ENCODE assay signal across 7 mouse cellular contexts in genomic region chrX:75415936-75416785, GRCm38 (mm10). TPM values are rescaled to one million over a fixed set of nuclear protein-coding genes. Genes with fewer than 3 reads are reported as not detected.
DNase-seq lines count a peak whose midpoint lies in the region; ATAC-seq lines count a peak whose summit lies in the region.

Gene Cmc4 (minus strand): TSS chrX:75416584.
Gene Mtcp1 (minus strand): TSS chrX:75416588.
Gene Brcc3 (plus strand): TSS chrX:75416628.

- peak within 1 kb of the TSS; percentile 47 for H3K4me2 ChIP-seq in intestine, embryonic 16.5 days (ENCODE audit: low read depth, low read length)
- H3K4me2 ChIP-seq in midbrain, embryonic 11.5 days, result peak within 1 kb of the TSS; percentile 42

- H3K27ac ChIP-seq in intestine, embryonic 16.5 days (ENCODE audit: low read length), result peak within 1 kb of the TSS; percentile 87
- H3K27ac ChIP-seq in midbrain, embryonic 11.5 days (ENCODE audit: low read depth, low read length), result peak within 1 kb of the TSS; percentile 82

- no peaks in the 10 kb centered on the region for H3K9me3 ChIP-seq in intestine, embryonic 16.5 days (ENCODE audit: control insufficient read depth, low read length)
- H3K9me3 ChIP-seq in midbrain, embryonic 11.5 days (ENCODE audit: control insufficient read depth, low read length), result no peaks in the 10 kb centered on the region

- ATAC-seq in intestine, embryonic 16.5 days, result peak; percentile 100
- ATAC-seq in midbrain, embryonic 11.5 days (ENCODE audit: low FRiP score), result peak; percentile 100

- WGBS in intestine, embryonic 16.5 days, result 15% methylated on average over 52 of the region's 52 CpGs
- 13% methylated on average over 52 of the region's 52 CpGs for WGBS in midbrain, embryonic 11.5 days

- H3K4me1 ChIP-seq in intestine, embryonic 16.5 days (ENCODE audit: control insufficient read depth, insufficient read depth, low read length), result no peaks in the 10 kb centered on the region
- no peaks in the 10 kb centered on the region for H3K4me1 ChIP-seq in midbrain, embryonic 11.5 days (ENCODE audit: control insufficient read depth, insufficient read depth, low read length)

- no peaks in the 10 kb centered on the region for H3K27me3 ChIP-seq in intestine, embryonic 16.5 days (replicated peaks; ENCODE audit: control insufficient read depth, insufficient read depth, low read length)
- H3K27me3 ChIP-seq in midbrain, embryonic 11.5 days (ENCODE audit: control insufficient read depth, insufficient read depth, low read length), result no peaks in the 10 kb centered on the region

- peak within 1 kb of the TSS; percentile 57 for H3K4me3 ChIP-seq in intestine, embryonic 16.5 days (ENCODE audit: low read length)
- H3K4me3 ChIP-seq in midbrain, embryonic 11.5 days (ENCODE audit: low read depth, low read length), result peak within 1 kb of the TSS; percentile 46

- no peaks in the 10 kb centered on the region for H3K36me3 ChIP-seq in intestine, embryonic 16.5 days (ENCODE audit: control insufficient read depth, insufficient read depth, low read length)
- H3K36me3 ChIP-seq in midbrain, embryonic 11.5 days (ENCODE audit: control insufficient read depth, insufficient read depth, low read length), result no peaks in the 10 kb centered on the region

- H3K9ac ChIP-seq in intestine, embryonic 16.5 days (ENCODE audit: low read depth, low read length), result peak within 1 kb of the TSS; percentile 70
- peak within 1 kb of the TSS; percentile 70 for H3K9ac ChIP-seq in midbrain, embryonic 11.5 days (ENCODE audit: low read length)

- DNase-seq in adrenal gland, adult 2 months, result peak; percentile 94
- DNase-seq in embryo, embryonic 11.5 days (ENCODE audit: low read depth, low spot score), result peak; percentile 78
- DNase-seq in gastrocnemius, postnatal 36 days, result peak; percentile 72 to 77
- DNase-seq in left cerebral cortex, postnatal 36 days (ENCODE audit: low spot score in 2 of 2), result peak; percentile 84 to 86
- DNase-seq in midbrain, embryonic 11.5 days (ENCODE audit: low spot score, missing footprints), result peak; percentile 98
- DNase-seq in skeletal muscle tissue, adult 2 months (ENCODE audit: low read depth, low spot score), result peak; percentile 81

- intact Hi-C loops in gastrocnemius, postnatal 36 days (cut with DNase I), result no loop called here
- intact Hi-C loops in left cerebral cortex, postnatal 36 days (cut with DNase I), result no loop called here

RNA-seq across cellular contexts. Expression of gene Cmc4, which starts in this region (rescaled TPM):
- 1 to 10 TPM; 8.7 to 9.1 TPM for total RNA-seq in adrenal gland, adult 2 months (2021)
- polyA plus RNA-seq in adrenal gland, adult 2 months (2012; rRNA removed), result 3.0 and 3.6 TPM in 2 replicates
- total RNA-seq in gastrocnemius, postnatal 36 days (2021), result 1 to 10 TPM; 5.3 to 6.1 TPM
- 16.2 and 19.7 TPM in 2 replicates for polyA plus RNA-seq in intestine, embryonic 16.5 days (2015; fragmentation: Nextera tagmentation; extraction: Ambion mirVana)
- 10 to 100 TPM; 11.1 to 12.7 TPM for total RNA-seq in left cerebral cortex, postnatal 36 days (2021)
- polyA plus RNA-seq in midbrain, embryonic 11.5 days (2014; fragmentation: Nextera tagmentation; extraction: Ambion mirVana), result 25.6 and 26.1 TPM in 2 replicates

RNA-seq across cellular contexts. Expression of gene Mtcp1, which starts in this region (rescaled TPM):
- total RNA-seq in adrenal gland, adult 2 months (2021), result 1 to 10 TPM; 6.3 to 9.3 TPM
- polyA plus RNA-seq in adrenal gland, adult 2 months (2012; rRNA removed), result 3.6 and 3.7 TPM in 2 replicates
- total RNA-seq in gastrocnemius, postnatal 36 days (2021), result 1 to 10 TPM; 1.5 to 3.2 TPM
- 7.1 and 7.7 TPM in 2 replicates for polyA plus RNA-seq in intestine, embryonic 16.5 days (2015; fragmentation: Nextera tagmentation; extraction: Ambion mirVana)
- 10 to 100 TPM in 1 of 2 experiments, 1 to 10 TPM in 1; 4.8 to 12.0 TPM for total RNA-seq in left cerebral cortex, postnatal 36 days (2021)
- polyA plus RNA-seq in midbrain, embryonic 11.5 days (2014; fragmentation: Nextera tagmentation; extraction: Ambion mirVana), result 8.1 and 10.5 TPM in 2 replicates

RNA-seq across cellular contexts. Expression of gene Brcc3, which starts in this region (rescaled TPM):
- total RNA-seq in adrenal gland, adult 2 months (2021), result 10 to 100 TPM; 33.6 to 46.1 TPM
- 0.69 and 2.2 TPM in 2 replicates for polyA plus RNA-seq in adrenal gland, adult 2 months (2012; rRNA removed)
- total RNA-seq in gastrocnemius, postnatal 36 days (2021), result 10 to 100 TPM; 18.7 to 21.5 TPM
- polyA plus RNA-seq in intestine, embryonic 16.5 days (2015; fragmentation: Nextera tagmentation; extraction: Ambion mirVana), result 59.5 and 64.8 TPM in 2 replicates
- total RNA-seq in left cerebral cortex, postnatal 36 days (2021), result 10 to 100 TPM; 36.7 to 37.8 TPM
- 60.3 and 61.3 TPM in 2 replicates for polyA plus RNA-seq in midbrain, embryonic 11.5 days (2014; fragmentation: Nextera tagmentation; extraction: Ambion mirVana)

Comparison
In these comparisons a context has a peak if more than half of its experiments do, and no peak if none do; other contexts are left out.
1. Peak in every context shown above with its lines: DNase-seq, ATAC-seq, H3K4me3 ChIP-seq and H3K27ac ChIP-seq.
2. RNA of gene Brcc3 (polyA plus RNA-seq): 59.5 to 64.8 TPM in intestine, embryonic 16.5 days and 60.3 to 61.3 TPM in midbrain, embryonic 11.5 days; 0.69 to 2.2 TPM in adrenal gland, adult 2 months; every median in the first group is over 10 times any median in the second.